Mouse (Mus musculus): ENCODE results near the gene Slc6a3.

Slc6a3 gene

DNA sequence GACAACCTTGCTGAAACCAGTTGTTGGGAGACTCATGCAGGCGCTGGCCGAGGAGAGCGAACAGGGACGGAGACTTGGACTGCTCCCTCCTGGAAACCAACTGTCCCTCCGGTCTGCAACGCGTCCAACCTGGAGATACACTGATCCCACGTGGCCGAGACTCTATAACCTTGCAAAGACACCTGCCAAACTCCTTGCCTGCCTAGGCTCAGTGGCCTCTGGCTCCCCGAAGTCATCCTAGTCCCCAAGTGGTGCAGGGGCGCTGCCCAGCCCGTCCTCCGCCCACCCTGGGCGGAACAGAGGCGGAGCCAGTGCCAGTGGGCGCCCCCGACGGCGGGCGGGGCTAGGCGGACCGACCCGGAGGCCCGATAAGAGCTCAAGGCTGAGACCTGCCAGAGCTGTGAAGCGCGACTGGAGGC is at the start of gene Slc6a3:
TSS of gene Slc6a3 (plus strand) at position 345 of the 419 bp plus-strand sequence.
- no peak for DNase-seq (ENCODE audit: low read depth, low spot score)

DNA sequence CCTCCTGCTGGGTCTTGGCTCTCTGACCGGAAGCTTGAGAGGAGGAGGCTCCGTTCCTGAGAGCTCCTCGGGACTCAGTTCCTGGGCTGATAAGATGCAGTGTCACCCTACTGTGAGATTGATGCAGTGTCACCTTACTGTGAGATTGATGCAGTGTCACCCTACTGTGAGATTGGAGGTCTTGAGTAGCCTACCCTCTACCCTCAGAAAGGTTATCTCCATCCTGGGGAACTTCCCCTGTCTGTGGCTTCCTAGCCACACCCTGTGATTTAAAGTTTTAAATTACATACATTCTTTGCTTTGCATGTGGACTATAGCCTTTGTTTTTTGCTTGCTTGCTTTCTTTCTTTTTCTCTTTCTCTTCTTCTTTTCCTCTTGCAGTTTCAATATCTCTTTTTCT is 48.4 kb upstream of the Slc6a3 start:
- DNase-seq (ENCODE audit: low read depth, low spot score): no peak

- DNase-seq (ENCODE audit: low read depth, low spot score): no peak
These were observed 47.8 kb upstream of the Slc6a3 start for GRCm38 (mm10) chr13:73488707-73489106.

GRCm38 (mm10) chr13:73489986-73490385 is 46.6 kb upstream of the Slc6a3 start:
- peak; percentile 37 for DNase-seq (ENCODE audit: low read depth, low spot score)

GRCm38 (mm10) chr13:73490564-73491170 is 45.9 kb upstream of the Slc6a3 start:
- peak; percentile 89 for DNase-seq (ENCODE audit: low read depth, low spot score)

- DNase-seq (ENCODE audit: low read depth, low spot score): peak; percentile 20
These were observed 43.4 kb upstream of the Slc6a3 start for GRCm38 (mm10) chr13:73493183-73493582.

GRCm38 (mm10) chr13:73494528-73494927 is 42.0 kb upstream of the Slc6a3 start:
- no peak for DNase-seq (ENCODE audit: low read depth, low spot score)

- DNase-seq (ENCODE audit: low read depth, low spot score): no peak
These were observed 40.4 kb upstream of the Slc6a3 start for GRCm38 (mm10) chr13:73496137-73496536.

- peak; percentile 42 for DNase-seq (ENCODE audit: low read depth, low spot score)
These were observed 36.5 kb upstream of the Slc6a3 start for GRCm38 (mm10) chr13:73499893-73500604.

GRCm38 (mm10) chr13:73502719-73503118 is 33.8 kb upstream of the Slc6a3 start:
- peak; percentile 36 for DNase-seq (ENCODE audit: low read depth, low spot score)

GRCm38 (mm10) chr13:73505686-73506467 is 30.7 kb upstream of the Slc6a3 start:
- peak; percentile 89 for DNase-seq (ENCODE audit: low read depth, low spot score)

- no peak for DNase-seq (ENCODE audit: low read depth, low spot score)
These were observed 27.6 kb upstream of the Slc6a3 start for GRCm38 (mm10) chr13:73508817-73509550.

GRCm38 (mm10) chr13:73509869-73510268 is 26.7 kb upstream of the Slc6a3 start:
- DNase-seq (ENCODE audit: low read depth, low spot score): peak; percentile 43

GRCm38 (mm10) chr13:73512776-73513673 is 23.5 kb upstream of the Slc6a3 start:
- DNase-seq (ENCODE audit: low read depth, low spot score): peak; percentile 85

DNA sequence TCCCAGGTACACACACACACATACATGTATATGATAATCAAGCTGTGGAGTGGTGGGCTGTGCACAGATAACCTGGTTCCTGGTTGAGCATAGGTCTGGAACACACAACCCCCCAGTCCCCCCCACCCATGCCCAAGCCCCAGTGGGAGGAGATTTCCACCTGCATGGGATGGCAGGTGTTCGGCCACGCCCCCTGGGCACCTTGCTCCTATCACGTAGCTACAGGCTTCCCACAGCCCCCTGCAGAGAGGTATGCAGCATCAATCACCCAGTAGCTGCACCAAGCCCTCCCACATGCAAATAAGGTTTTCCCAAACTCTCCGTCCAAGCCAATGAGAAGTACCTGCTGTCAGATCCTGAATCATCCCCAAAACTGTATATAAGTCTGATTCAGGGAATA is 19.7 kb upstream of the Slc6a3 start:
- DNase-seq (ENCODE audit: low read depth, low spot score): no peak

- DNase-seq (ENCODE audit: low read depth, low spot score): no peak
These were observed 2.8 kb upstream of the Slc6a3 start for GRCm38 (mm10) chr13:73533716-73534115.

- no peak for DNase-seq (ENCODE audit: low read depth, low spot score)
These were observed 1.3 kb upstream of the Slc6a3 start for GRCm38 (mm10) chr13:73535287-73535686.

- DNase-seq (ENCODE audit: low read depth, low spot score): no peak
These were observed 277 bp downstream of the Slc6a3 start for GRCm38 (mm10) chr13:73536824-73537223.

DNA sequence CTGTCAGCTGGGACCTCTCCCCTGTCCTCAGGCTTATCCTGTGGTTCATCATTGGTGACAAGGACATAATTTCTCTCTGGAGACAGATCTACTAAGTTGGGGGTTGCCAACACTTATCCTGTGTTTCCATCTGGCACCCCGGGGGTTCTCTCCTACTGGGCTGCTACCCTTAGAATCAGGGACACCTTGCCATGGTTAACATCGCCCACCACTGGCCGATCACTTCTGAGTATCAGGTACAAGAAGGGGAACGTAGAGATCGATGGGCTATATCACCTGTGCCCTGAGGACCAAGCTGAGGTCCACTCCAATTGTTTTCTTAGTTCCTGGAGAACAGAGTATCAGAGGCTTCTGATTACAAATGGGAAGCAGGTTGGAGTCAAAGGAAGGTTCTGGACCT is 27.7 kb downstream of the Slc6a3 start:
- DNase-seq (ENCODE audit: low read depth, low spot score): no peak

DNA sequence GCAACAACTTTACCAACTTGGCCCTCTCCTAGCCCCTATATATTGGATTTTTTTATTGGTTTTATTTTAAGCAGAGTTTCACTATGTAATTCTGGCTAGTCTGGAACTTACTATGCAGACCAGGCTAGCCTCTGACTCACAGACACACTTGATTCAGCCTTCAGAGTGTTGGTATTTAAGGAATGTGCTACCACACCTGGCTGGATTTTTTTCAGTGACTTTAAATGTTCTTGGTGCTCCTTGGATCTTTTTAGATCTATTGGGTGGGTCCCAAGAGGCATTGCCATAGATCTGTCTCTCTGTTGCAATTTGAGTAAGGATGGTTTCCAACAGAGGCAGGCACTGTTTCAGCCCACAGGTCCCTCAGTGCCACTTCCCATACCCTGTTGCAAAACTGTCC is 38.5 kb downstream of the Slc6a3 start:
- no peak for DNase-seq (ENCODE audit: low read depth, low spot score)

- no peak for DNase-seq (ENCODE audit: low read depth, low spot score)
These were observed 40.7 kb downstream of the Slc6a3 start for GRCm38 (mm10) chr13:73577277-73577676.
